Mouse (Mus musculus) kidney, embryonic 15.5 days (tissue): ENCODE results near the gene Ints3. TPM values are rescaled to one million over a fixed set of nuclear protein-coding genes. Genes with fewer than 3 reads are reported as not detected.

Experiments used
- ATAC-seq: fragments of 200-750 bp; cut with Nextera tagmentation; replicated peaks from 2 replicates; pipeline ENCODE4 v1.8.0; 2017; ENCODE audit warnings: moderate TSS enrichment; ENCODE audit not compliant: low FRiP score
- H3K27ac ChIP-seq: fragments of 300-500 bp; sonication (generic); 2 replicates; pipeline ENCODE4 v1.5.1; 2015; ENCODE audit warnings: mild to moderate bottlenecking, inconsistent platforms
- H3K27me3 ChIP-seq: fragments of 300-500 bp; sonication (generic); 2 replicates; pipeline ENCODE4 v1.6.1; 2015; ENCODE audit warnings: inconsistent platforms
- H3K36me3 ChIP-seq: fragments of 300-500 bp; sonication (generic); 2 replicates; pipeline ENCODE4 v1.6.1; 2015; ENCODE audit warnings: inconsistent platforms
- H3K4me1 ChIP-seq: fragments of 300-500 bp; sonication (generic); 2 replicates; pipeline ENCODE4 v1.6.1; 2015; ENCODE audit warnings: inconsistent platforms
- H3K4me2 ChIP-seq: fragments of 300-500 bp; sonication (generic); 2 replicates; pipeline ENCODE4 v1.6.1; 2015; ENCODE audit warnings: moderate library complexity, mild to moderate bottlenecking, inconsistent platforms
- H3K4me3 ChIP-seq: fragments of 300-500 bp; sonication (generic); replicated peaks from 2 replicates; pipeline ENCODE4 v1.5.1; 2015; ENCODE audit warnings: mild to moderate bottlenecking, inconsistent platforms
- H3K9ac ChIP-seq: fragments of 300-500 bp; sonication (generic); 2 replicates; pipeline ENCODE4 v1.6.1; 2015; ENCODE audit warnings: mild to moderate bottlenecking, inconsistent platforms
- H3K9me3 ChIP-seq: fragments of 300-500 bp; sonication (generic); replicated peaks from 2 replicates; pipeline ENCODE4 v1.6.1; 2016; ENCODE audit warnings: inconsistent platforms
- WGBS: fragments of 180-500 bp; shearing (Covaris S2); methylation state at CpG from one replicate; pipeline ENCODE4 v1.1.7; 2015; ENCODE audit warnings: mixed read lengths; 5-methylcytosine and 5-hydroxymethylcytosine counted together
- polyA plus RNA-seq: library from polyadenylated mRNA; unstranded; fragments of >200 nt; fragmentation: Nextera tagmentation; extraction: Ambion mirVana; gene quantifications from 2 replicates; pipeline ENCODE4 v1.2.1, GENCODE M21; 2015

The Ints3 gene
- polyA plus RNA-seq, 1 experiment from 2014 or later = 38.1 TPM

DNA sequence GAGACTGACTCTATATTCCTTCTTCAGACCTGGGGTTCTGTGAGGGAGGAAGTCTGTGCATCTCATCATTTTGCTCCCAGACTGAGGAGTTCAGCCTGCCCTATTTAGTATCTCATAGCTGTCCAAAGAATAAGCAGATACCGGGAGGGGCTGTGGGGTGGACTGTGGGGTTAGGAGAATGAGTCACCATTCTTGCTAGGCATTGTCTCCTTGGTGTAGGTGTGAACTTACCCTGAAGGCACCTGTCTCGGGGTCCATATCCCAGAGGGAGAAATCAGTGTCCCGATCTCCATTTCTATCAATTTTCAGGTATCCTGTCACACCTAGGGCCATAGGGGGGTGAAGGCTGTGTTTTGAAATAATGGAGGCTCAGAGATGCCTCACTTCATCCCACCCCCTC lies 28.5 kb upstream of the Ints3 start:
- no peak overlapping the region for H3K4me2 ChIP-seq
- H3K9me3 ChIP-seq = no peaks in the 10 kb centered on the region
- no peak overlapping the region for H3K27ac ChIP-seq
- ATAC-seq = no peak
- peaks cover 21% of the 10 kb centered on the region for H3K4me1 ChIP-seq
- no peak overlapping the region for H3K9ac ChIP-seq
- peaks cover 38% of the 10 kb centered on the region for H3K27me3 ChIP-seq
- 80% methylated on average over 3 of the region's 3 CpGs for WGBS
- no peak overlapping the region for H3K4me3 ChIP-seq
- H3K36me3 ChIP-seq = no peaks in the 10 kb centered on the region

DNA sequence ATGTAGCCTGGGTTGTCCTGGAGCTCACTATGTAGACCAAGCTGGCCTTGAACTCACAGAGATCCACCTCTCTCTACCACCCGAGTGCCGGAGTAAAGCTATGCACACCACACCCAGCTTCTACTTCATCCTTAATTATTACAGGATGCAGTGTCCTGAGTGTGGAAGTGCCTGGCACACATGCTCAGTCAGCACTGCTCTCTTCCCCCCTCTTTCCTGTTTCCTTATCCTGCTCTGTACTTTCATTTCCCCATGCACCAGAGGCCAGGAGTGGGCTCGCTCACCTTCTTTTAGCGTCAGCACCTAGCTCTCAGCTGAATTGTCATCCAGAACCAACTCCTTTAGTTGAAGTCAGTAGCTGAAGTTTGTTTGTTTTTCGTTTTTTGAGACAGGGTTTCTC lies 26.9 kb upstream of the Ints3 start:
- WGBS = 72% methylated on average over 5 of the region's 5 CpGs

GRCm38 (mm10) chr3:90459727-90460126 lies 26.3 kb upstream of the Ints3 start:
- H3K4me2 ChIP-seq = no peak overlapping the region
- no peak for ATAC-seq
- no peaks in the 10 kb centered on the region for H3K36me3 ChIP-seq
- 81% methylated on average over 9 of the region's 9 CpGs for whole genome bisulfite sequencing
- no peak overlapping the region for H3K9ac ChIP-seq
- H3K4me3 ChIP-seq = no peak overlapping the region
- H3K4me1 ChIP-seq = peaks cover 5% of the 10 kb centered on the region; the same call in 1 of the 2 replicates
- H3K27me3 ChIP-seq = peaks cover 25% of the 10 kb centered on the region
- no peaks in the 10 kb centered on the region for H3K9me3 ChIP-seq
- H3K27ac ChIP-seq = no peak overlapping the region

More for the DNA sequence above, 26.9 kb upstream of the Ints3 start:
- ATAC-seq = no peak
- Histone ChIP-seq H3K4me2 (no peak overlapping the region), H3K4me3 (no peak overlapping the region), H3K27ac (no peak overlapping the region), H3K36me3 (no peaks in the 10 kb centered on the region), H3K9ac (no peak overlapping the region), H3K27me3 (peaks cover 31% of the 10 kb centered on the region), H3K4me1 (peaks cover 10% of the 10 kb centered on the region), H3K9me3 (no peaks in the 10 kb centered on the region)

- Histone ChIP-seq H3K36me3 (no peaks in the 10 kb centered on the region), H3K4me2 (no peak overlapping the region), H3K9ac (no peak overlapping the region), H3K9me3 (no peaks in the 10 kb centered on the region), H3K27ac (no peak overlapping the region), H3K4me1 (peaks cover 12% of the 10 kb centered on the region; the same call in 1 of the 2 replicates), H3K4me3 (no peak overlapping the region), H3K27me3 (no peaks in the 10 kb centered on the region)
- WGBS = 89% methylated on average over 14 of the region's 14 CpGs
- no peak for ATAC-seq
Measured at GRCm38 (mm10) chr3:90454931-90455330, 21.5 kb upstream of the Ints3 start.

DNA sequence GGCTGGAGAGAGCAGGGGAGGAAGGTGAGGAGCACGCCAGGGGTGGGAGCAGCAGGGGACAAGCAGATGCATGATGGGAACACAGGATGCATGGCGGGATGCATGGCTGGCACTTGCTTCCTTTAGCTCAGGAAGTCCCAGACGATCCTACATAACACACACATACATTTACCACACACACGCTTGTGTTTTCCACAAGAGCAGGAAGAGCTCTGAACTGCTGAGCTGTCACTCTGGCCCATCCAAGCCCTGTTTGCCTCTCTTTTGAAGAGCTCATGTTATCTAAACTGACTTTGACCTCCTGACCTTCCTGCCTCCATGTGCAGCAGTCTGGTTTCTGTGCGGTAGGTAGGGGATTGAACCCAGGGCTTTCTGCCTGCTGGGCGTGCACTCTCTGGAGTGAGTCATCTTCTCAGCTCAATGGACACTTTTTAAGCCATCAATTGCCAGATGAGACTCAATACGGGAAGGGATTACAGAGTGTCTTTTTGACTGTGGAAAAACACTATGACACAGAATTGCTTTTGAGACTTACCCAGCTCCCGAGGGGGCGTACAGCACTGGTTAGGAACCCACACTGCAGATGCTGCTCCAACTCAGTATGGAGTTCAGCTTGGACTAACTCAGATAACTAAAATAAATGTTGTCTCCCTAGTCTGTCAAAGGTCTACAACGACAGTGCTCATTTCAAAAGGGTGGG lies 18.1 kb upstream of the Ints3 start:
- Histone ChIP-seq H3K4me3 (no peak overlapping the region), H3K4me1 (peaks cover 29% of the 10 kb centered on the region), H3K9me3 (no peaks in the 10 kb centered on the region), H3K4me2 (0 out of 2 replicates have a peak overlapping the region, but pooled peaks have one; percentile 9), H3K27ac (peak overlapping the region; percentile 57), H3K27me3 (no peaks in the 10 kb centered on the region), H3K36me3 (no peaks in the 10 kb centered on the region), H3K9ac (no peak overlapping the region)
- ATAC-seq = no peak
- 67% methylated on average over 10 of the region's 10 CpGs for WGBS

DNA sequence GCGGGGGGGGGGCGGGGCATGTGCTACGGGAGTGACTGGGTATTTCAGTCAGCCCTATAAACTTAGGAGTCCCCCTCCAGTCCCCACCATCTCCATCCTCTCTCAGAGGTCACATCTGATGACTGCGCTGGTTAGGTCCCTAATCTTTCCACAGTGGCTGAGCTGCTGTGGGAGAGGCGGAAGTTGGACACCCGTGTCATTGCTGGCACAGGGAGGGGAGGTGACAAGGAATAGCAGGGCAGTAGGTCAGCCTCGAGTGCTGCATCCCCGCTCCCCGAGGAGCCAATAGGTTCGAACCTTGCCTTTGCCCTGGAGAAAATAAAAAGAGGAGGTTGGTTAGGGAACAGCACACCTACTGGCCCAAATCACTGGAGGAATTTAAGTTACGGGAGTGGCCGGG lies 17.5 kb upstream of the Ints3 start:
- peaks cover 34% of the 10 kb centered on the region for H3K4me1 ChIP-seq
- no peak overlapping the region for H3K9ac ChIP-seq
- H3K4me3 ChIP-seq = no peak overlapping the region
- WGBS = 28% methylated on average over 12 of the region's 12 CpGs
- H3K27me3 ChIP-seq = no peaks in the 10 kb centered on the region
- H3K9me3 ChIP-seq = no peaks in the 10 kb centered on the region
- H3K27ac ChIP-seq = peak overlapping the region; percentile 57; the same call in 1 of the 2 replicates
- no peak for ATAC-seq
- H3K4me2 ChIP-seq = peak overlapping the region; percentile 9; the same call in 1 of the 2 replicates
- H3K36me3 ChIP-seq = no peaks in the 10 kb centered on the region

- peaks cover 41% of the 10 kb centered on the region for H3K4me1 ChIP-seq
- no peaks in the 10 kb centered on the region for H3K36me3 ChIP-seq
- H3K27ac ChIP-seq = peak overlapping the region; percentile 96
- H3K9ac ChIP-seq = no peak overlapping the region
- H3K9me3 ChIP-seq = no peaks in the 10 kb centered on the region
- H3K4me2 ChIP-seq = no peak overlapping the region
- H3K27me3 ChIP-seq = no peaks in the 10 kb centered on the region
- 53% methylated on average over 6 of the region's 6 CpGs for WGBS
- H3K4me3 ChIP-seq = no peak overlapping the region
- no peak for ATAC-seq
Measured at GRCm38 (mm10) chr3:90448626-90449025, 15.2 kb upstream of the Ints3 start.

- Histone ChIP-seq H3K27ac (peak overlapping the region; percentile 96), H3K9ac (peak overlapping the region; percentile 29; the same call in 1 of the 2 replicates), H3K4me2 (peak overlapping the region; percentile 59), H3K27me3 (no peaks in the 10 kb centered on the region), H3K4me3 (peak overlapping the region; percentile 31), H3K9me3 (no peaks in the 10 kb centered on the region), H3K4me1 (peaks cover 41% of the 10 kb centered on the region), H3K36me3 (no peaks in the 10 kb centered on the region)
- ATAC-seq = peak; percentile 46
- WGBS = 18% methylated on average over 7 of the region's 7 CpGs
Measured at GRCm38 (mm10) chr3:90447123-90447494, 13.7 kb upstream of the Ints3 start.

- Histone ChIP-seq H3K36me3 (no peaks in the 10 kb centered on the region), H3K9me3 (no peaks in the 10 kb centered on the region), H3K9ac (peak overlapping the region; percentile 29; the same call in 1 of the 2 replicates), H3K27me3 (no peaks in the 10 kb centered on the region), H3K4me1 (peaks cover 40% of the 10 kb centered on the region), H3K4me2 (peak overlapping the region; percentile 59), H3K4me3 (peak overlapping the region; percentile 31), H3K27ac (peak overlapping the region; percentile 96)
- WGBS = 1% methylated on average over 17 of the region's 17 CpGs
- ATAC-seq = peak; percentile 95
Measured at GRCm38 (mm10) chr3:90446389-90447122, 13.1 kb upstream of the Ints3 start.

GRCm38 (mm10) chr3:90445417-90446200 lies 12.2 kb upstream of the Ints3 start:
- peak overlapping the region; percentile 59 for H3K4me2 ChIP-seq
- H3K4me3 ChIP-seq = peak overlapping the region; percentile 31
- H3K27me3 ChIP-seq = no peaks in the 10 kb centered on the region
- no peaks in the 10 kb centered on the region for H3K9me3 ChIP-seq
- no peak overlapping the region for H3K9ac ChIP-seq
- WGBS = 55% methylated on average over 11 of the region's 11 CpGs
- H3K36me3 ChIP-seq = no peaks in the 10 kb centered on the region
- H3K27ac ChIP-seq = peak overlapping the region; percentile 96
- peak; percentile 30; the same call in 1 of the 2 replicates for ATAC-seq
- peaks cover 32% of the 10 kb centered on the region for H3K4me1 ChIP-seq

GRCm38 (mm10) chr3:90443977-90444376 lies 10.6 kb upstream of the Ints3 start:
- Histone ChIP-seq H3K4me1 (peaks cover 29% of the 10 kb centered on the region), H3K4me2 (no peak overlapping the region), H3K9me3 (no peaks in the 10 kb centered on the region), H3K36me3 (no peaks in the 10 kb centered on the region), H3K27me3 (no peaks in the 10 kb centered on the region), H3K4me3 (no peak overlapping the region), H3K9ac (no peak overlapping the region), H3K27ac (0 out of 2 replicates have a peak overlapping the region, but pooled peaks have one; percentile 10)
- WGBS = 87% methylated on average over 3 of the region's 3 CpGs
- ATAC-seq = no peak

DNA sequence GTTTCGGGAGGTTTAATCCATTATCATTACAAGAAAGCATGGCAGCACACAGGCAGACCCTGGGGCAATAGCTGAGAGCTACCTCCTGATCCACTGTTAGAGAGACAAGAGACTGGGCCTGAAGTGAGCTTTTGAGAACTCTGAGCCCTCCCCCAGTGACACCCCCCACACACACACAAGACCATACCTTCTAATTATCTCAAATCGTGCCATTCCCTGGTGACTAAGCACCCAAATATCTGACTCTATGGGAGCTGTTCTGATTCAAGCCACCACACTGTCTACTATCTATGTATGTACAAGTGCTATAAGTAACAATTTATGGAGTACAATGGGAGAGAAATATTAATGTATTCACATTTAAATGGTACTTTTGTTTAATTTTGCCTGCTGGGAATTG lies 7.3 kb upstream of the Ints3 start:
- Histone ChIP-seq H3K4me3 (no peak overlapping the region), H3K4me2 (no peak overlapping the region), H3K27me3 (no peaks in the 10 kb centered on the region), H3K9ac (no peak overlapping the region), H3K36me3 (no peaks in the 10 kb centered on the region), H3K4me1 (peaks cover 6% of the 10 kb centered on the region), H3K9me3 (no peaks in the 10 kb centered on the region), H3K27ac (no peak overlapping the region)
- 80% methylated on average over 2 of the region's 2 CpGs for WGBS
- ATAC-seq = no peak
